Mouse (Mus musculus): Measurements from ENCODE around the gene Wdfy2. TPM values are rescaled to one million over a fixed set of nuclear protein-coding genes. Genes with fewer than 3 reads are reported as not detected.
"Not testable (repeated sequence)": the region's sequence is repeated elsewhere in the genome, so short reads cannot be mapped to it uniquely, and the experiment has no call there.

Gene Wdfy2
- polyA plus RNA-seq, 1 experiment from 2014 or later, result 2.4 TPM

DNA sequence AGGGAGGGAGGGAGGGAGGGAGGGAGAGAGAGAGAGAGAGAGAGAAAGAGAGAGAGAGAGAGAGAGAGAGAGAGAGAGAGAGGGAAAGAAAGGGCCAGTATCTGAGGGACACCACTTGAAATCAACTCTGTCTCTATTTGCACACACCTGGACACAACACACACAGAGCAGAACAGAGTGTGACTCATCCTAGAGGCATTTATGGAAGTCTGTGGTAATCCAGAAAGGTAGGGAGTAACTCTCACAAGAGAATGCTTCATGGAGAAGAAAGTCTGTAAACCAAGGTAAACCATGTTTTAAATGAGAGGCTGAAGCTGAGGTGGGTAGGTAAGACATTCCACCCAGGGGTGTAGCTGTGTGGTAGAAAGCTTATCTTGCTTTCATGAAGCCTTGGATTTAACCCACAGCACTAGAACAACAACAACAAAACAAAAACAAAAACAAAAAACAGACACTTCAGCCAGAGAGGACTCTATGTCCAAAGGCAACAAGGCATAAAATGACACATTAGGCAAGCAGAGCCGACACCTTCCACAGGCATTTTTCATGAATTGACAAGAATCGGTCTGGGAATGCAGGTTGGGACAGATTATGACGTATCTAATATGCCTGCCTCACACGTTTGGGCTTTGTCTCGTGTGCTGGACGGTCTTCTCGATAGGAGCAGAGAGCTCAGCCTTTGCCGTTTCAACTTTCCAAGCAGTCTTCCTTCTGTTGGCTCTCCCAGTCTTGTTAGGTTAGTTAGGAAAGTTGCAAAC lies 11.7 kb upstream of the Wdfy2 start:
- ATAC-seq (ENCODE audit: low FRiP score, low TSS enrichment), result peak; percentile 87
- no peaks in the 10 kb centered on the region for H3K27me3 ChIP-seq (ENCODE audit: control insufficient read depth, insufficient read depth, low read length)
- H3K4me1 ChIP-seq (replicated peaks; ENCODE audit: control insufficient read depth, insufficient read depth), result no peaks in the 10 kb centered on the region

GRCm38 (mm10) chr14:62829291-62829690 lies 8.2 kb upstream of the Wdfy2 start:
- TF ChIP-seq EP300 (optimal IDR thresholded peaks at IDR 0.05), result no peak
- TF ChIP-seq CTCF (IDR thresholded peaks at IDR 0.05; ENCODE audit: low read depth), result no peak
- DNase-seq (ENCODE audit: low spot score), result no peak

More for the DNA sequence above, 11.7 kb upstream of the Wdfy2 start:
- no peak overlapping the region for H3K9ac ChIP-seq (ENCODE audit: low read length)
- H3K9me3 ChIP-seq (ENCODE audit: control insufficient read depth, low read length), result no peaks in the 10 kb centered on the region
- no peaks in the 10 kb centered on the region for H3K36me3 ChIP-seq (ENCODE audit: control insufficient read depth, insufficient read depth, low read length)
- no peak for DNase-seq (ENCODE audit: low spot score)
- H3K27ac ChIP-seq (replicated peaks), result no peak overlapping the region
- H3K4me3 ChIP-seq (ENCODE audit: low read depth, low read length), result no peak overlapping the region
- H3K4me2 ChIP-seq (replicated peaks; ENCODE audit: low read depth), result no peak overlapping the region
- no peak for TF ChIP-seq EP300 (optimal IDR thresholded peaks at IDR 0.05)
- WGBS, result 70% methylated on average over 8 of the region's 8 CpGs

GRCm38 (mm10) chr14:62831691-62832275 lies 5.7 kb upstream of the Wdfy2 start:
- no peak overlapping the region for H3K9ac ChIP-seq (ENCODE audit: low read length)
- no peaks in the 10 kb centered on the region for H3K9me3 ChIP-seq (ENCODE audit: control insufficient read depth, low read length)
- DNase-seq (ENCODE audit: low spot score) (no peak), ATAC-seq (ENCODE audit: low FRiP score, low TSS enrichment) (no peak)
- H3K4me2 ChIP-seq (replicated peaks; ENCODE audit: low read depth), result no peak overlapping the region
- H3K27ac ChIP-seq (replicated peaks), result no peak overlapping the region
- TF ChIP-seq CTCF (IDR thresholded peaks at IDR 0.05; ENCODE audit: low read depth) (no peak), EP300 (optimal IDR thresholded peaks at IDR 0.05) (no peak)
- H3K4me1 ChIP-seq (replicated peaks; ENCODE audit: control insufficient read depth, insufficient read depth), result no peaks in the 10 kb centered on the region
- no peaks in the 10 kb centered on the region for H3K27me3 ChIP-seq (ENCODE audit: control insufficient read depth, insufficient read depth, low read length)
- no peaks in the 10 kb centered on the region for H3K36me3 ChIP-seq (ENCODE audit: control insufficient read depth, insufficient read depth, low read length)
- H3K4me3 ChIP-seq (ENCODE audit: low read depth, low read length), result no peak overlapping the region
- 91% methylated on average over 3 of the region's 3 CpGs for WGBS

More at GRCm38 (mm10) chr14:62829291-62829690, 8.2 kb upstream of the Wdfy2 start:
- Histone ChIP-seq H3K36me3 (ENCODE audit: control insufficient read depth, insufficient read depth, low read length) (no peaks in the 10 kb centered on the region), H3K9me3 (ENCODE audit: control insufficient read depth, low read length) (no peaks in the 10 kb centered on the region), H3K4me3 (ENCODE audit: low read depth, low read length) (no peak overlapping the region), H3K4me2 (replicated peaks; ENCODE audit: low read depth) (no peak overlapping the region), H3K27me3 (ENCODE audit: control insufficient read depth, insufficient read depth, low read length) (no peaks in the 10 kb centered on the region), H3K27ac (replicated peaks) (no peak overlapping the region), H3K9ac (ENCODE audit: low read length) (no peak overlapping the region), H3K4me1 (replicated peaks; ENCODE audit: control insufficient read depth, insufficient read depth) (no peaks in the 10 kb centered on the region)
- WGBS, result 44% methylated on average over 6 of the region's 6 CpGs
- ATAC-seq (ENCODE audit: low FRiP score, low TSS enrichment), result no peak

- H3K27me3 ChIP-seq (ENCODE audit: control insufficient read depth, insufficient read depth, low read length), result no peaks in the 10 kb centered on the region
- H3K9ac ChIP-seq (ENCODE audit: low read length), result no peak overlapping the region
- ATAC-seq (ENCODE audit: low FRiP score, low TSS enrichment) (no peak), DNase-seq (ENCODE audit: low spot score) (no peak)
- H3K27ac ChIP-seq (replicated peaks), result no peak overlapping the region
- whole genome bisulfite sequencing, result 56% methylated on average over 7 of the region's 7 CpGs
- no peak overlapping the region for H3K4me2 ChIP-seq (replicated peaks; ENCODE audit: low read depth)
- H3K36me3 ChIP-seq (ENCODE audit: control insufficient read depth, insufficient read depth, low read length), result no peaks in the 10 kb centered on the region
- no peak overlapping the region for H3K4me3 ChIP-seq (ENCODE audit: low read depth, low read length)
- H3K4me1 ChIP-seq (replicated peaks; ENCODE audit: control insufficient read depth, insufficient read depth), result no peaks in the 10 kb centered on the region
- H3K9me3 ChIP-seq (ENCODE audit: control insufficient read depth, low read length), result no peaks in the 10 kb centered on the region
- TF ChIP-seq CTCF (IDR thresholded peaks at IDR 0.05; ENCODE audit: low read depth), result no peak
- TF ChIP-seq EP300 (optimal IDR thresholded peaks at IDR 0.05), result no peak
Observed at GRCm38 (mm10) chr14:62833036-62833435, 4.4 kb upstream of the Wdfy2 start.

- no peak overlapping the region for H3K4me3 ChIP-seq (ENCODE audit: low read depth, low read length)
- no peak for DNase-seq (ENCODE audit: low spot score)
- H3K4me1 ChIP-seq (replicated peaks; ENCODE audit: control insufficient read depth, insufficient read depth), result no peaks in the 10 kb centered on the region
- H3K36me3 ChIP-seq (ENCODE audit: control insufficient read depth, insufficient read depth, low read length), result no peaks in the 10 kb centered on the region
- H3K27me3 ChIP-seq (ENCODE audit: control insufficient read depth, insufficient read depth, low read length), result no peaks in the 10 kb centered on the region
- H3K4me2 ChIP-seq (replicated peaks; ENCODE audit: low read depth), result no peak overlapping the region
- ATAC-seq (ENCODE audit: low FRiP score, low TSS enrichment), result no peak
- 54% methylated on average over 3 of the region's 3 CpGs for WGBS
- H3K27ac ChIP-seq (replicated peaks), result no peak overlapping the region
- H3K9ac ChIP-seq (ENCODE audit: low read length), result no peak overlapping the region
- TF ChIP-seq EP300 (optimal IDR thresholded peaks at IDR 0.05), result no peak
- H3K9me3 ChIP-seq (ENCODE audit: control insufficient read depth, low read length), result no peaks in the 10 kb centered on the region
Observed at GRCm38 (mm10) chr14:62833541-62833940, 3.9 kb upstream of the Wdfy2 start.

GRCm38 (mm10) chr14:62835737-62836136 lies 1.7 kb upstream of the Wdfy2 start:
- H3K4me2 ChIP-seq (replicated peaks; ENCODE audit: low read depth); H3K27ac ChIP-seq (replicated peaks); H3K9me3 ChIP-seq (ENCODE audit: control insufficient read depth, low read length); H3K9ac ChIP-seq (ENCODE audit: low read length); DNase-seq (ENCODE audit: low spot score); H3K4me3 ChIP-seq (ENCODE audit: low read depth, low read length); H3K36me3 ChIP-seq (ENCODE audit: control insufficient read depth, insufficient read depth, low read length); ATAC-seq (ENCODE audit: low FRiP score, low TSS enrichment); H3K27me3 ChIP-seq (ENCODE audit: control insufficient read depth, insufficient read depth, low read length); H3K4me1 ChIP-seq (replicated peaks; ENCODE audit: control insufficient read depth, insufficient read depth): not testable (repeated sequence)
- WGBS, result 78% methylated on average over 3 of the region's 3 CpGs
